Mouse (Mus musculus): Measurements from ENCODE around the gene Chst4.

- no peak for TF ChIP-seq CTCF (IDR thresholded peaks at IDR 0.05)
- TF ChIP-seq POLR2A (IDR thresholded peaks at IDR 0.05; ENCODE audit: insufficient read depth, low read depth, low read length), result no peak
Observed at GRCm38 (mm10) chr8:110082416-110083105, 43.0 kb upstream of the Chst4 start.

All from heart, adult 2 months (tissue).